Mouse (Mus musculus) MEL-GATA-1-ER (cell line): Measurements from ENCODE around the gene Notch1.
A peak's percentile ranks its signal among the peaks of the same experiment; 100 is the strongest.

Source experiments
- DNase-seq: peaks from one replicate; pipeline ENCODE4 v3.0.0-alpha.2; 2012; ENCODE audit warnings: low read depth; ENCODE audit errors: extremely low read depth

Notch1 gene

DNA sequence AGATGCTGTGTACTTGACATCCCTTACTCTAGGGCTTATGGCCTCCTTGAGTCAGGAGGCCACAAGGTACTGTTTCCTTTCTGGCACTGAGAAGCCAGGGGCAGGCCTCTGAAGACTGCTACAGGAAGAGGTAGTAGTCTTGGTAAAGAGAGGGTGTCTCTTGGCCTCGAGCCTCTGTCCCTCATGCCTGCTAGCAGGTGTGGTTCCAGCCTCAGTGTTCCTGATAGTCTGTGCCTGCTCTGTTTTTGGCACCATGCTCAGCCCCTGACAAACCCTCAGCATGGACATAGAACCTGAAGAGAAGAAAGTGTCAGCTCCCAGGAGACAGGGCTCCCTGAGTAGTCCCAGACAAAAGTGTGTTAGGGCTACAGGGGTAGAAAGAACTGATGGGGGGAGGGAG lies 69.0 kb downstream of the Notch1 start:
- DNase-seq, result no peak

DNA sequence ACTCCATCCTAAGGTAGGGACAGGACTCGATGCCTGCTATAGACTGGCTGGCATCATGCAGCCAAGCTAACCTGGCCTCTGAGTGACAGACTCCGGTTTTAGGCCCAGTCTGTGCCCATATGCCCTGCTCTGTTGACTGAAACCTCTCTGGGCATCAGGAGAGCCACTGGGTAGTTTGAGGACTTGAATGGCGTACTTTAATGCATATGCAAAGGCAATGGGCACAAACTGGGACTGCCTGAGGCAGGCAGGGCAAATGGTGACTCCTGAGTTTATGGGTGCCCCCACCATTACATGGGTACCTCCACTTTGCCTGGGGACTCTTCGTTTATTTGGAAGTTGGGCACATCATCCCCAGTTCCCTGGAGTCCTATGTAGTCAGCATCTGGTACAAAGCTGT lies 69.8 kb downstream of the Notch1 start:
- DNase-seq, result no peak

DNA sequence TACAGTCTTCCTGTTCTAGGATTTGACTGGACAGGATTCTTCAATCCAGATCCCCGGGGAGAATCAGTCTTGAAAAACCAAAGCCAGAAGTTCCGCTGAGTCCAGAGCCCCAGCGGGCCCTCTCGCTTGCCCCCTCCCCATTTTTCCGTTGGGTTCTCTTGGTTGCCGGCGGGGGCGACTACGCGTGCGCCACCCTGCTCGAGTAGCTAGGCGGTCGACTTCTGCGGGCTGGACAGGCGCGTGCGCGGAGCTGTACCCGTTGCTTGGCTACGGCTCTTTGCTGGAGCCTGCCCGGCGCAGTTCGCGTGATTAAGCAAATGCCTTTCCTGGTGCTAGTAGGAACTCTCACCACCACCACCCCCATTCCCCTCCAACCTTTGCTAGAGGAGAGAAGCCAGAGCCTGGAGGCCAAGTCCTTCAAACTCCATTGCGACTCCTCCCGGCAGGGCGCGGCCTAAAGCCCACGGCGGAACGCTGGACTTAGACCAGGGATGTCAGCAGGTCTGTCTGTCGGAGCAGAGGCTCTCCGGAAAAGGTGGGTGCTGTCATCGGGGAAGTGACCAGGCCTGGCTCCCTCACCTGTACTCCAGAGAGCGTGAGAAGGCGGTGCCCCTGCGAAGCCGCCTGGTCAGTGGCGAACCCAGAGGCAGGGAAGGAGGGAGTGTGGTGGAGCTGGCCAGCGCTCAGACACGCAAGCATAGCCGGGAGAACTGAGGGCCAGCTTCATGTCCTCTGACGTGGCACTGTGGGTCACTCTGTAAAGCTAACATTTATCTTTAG lies 70.6 kb downstream of the Notch1 start:
- peak; percentile 90 for DNase-seq

DNA sequence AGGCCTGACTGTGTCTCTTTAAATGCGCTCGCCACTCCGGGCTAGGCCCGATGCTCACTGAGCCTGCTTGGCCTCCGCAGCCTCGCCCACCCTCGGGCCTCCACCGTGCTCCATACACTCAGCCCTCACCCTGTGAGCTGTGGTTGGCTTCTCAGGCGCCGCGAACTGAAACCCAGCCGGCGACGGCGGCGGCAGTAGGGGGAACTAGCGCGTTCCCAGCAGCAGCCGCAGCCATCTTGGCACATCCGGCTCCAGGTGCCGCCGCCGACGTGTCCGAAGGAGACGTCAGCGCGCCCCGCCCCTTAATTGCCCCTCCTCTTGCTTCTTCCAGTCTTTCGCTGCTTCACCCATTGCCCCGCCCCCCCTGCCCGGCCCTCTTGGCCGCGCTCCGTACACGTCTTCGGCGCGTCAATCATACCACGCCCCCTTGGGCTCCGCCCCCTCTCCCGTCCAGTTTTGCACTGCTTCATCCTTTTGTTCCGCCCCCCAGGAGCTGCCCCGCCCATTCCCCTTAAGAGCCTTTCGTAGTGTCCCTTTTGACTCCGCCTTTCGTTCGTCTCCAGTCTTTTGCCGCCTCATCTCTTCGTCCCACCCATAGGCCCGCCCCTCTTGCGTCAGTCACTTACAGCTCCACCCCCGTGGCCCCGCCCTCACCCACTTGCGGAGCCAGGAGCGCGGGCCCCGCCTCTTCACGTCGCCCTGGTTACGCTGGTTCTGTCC lies 71.4 kb downstream of the Notch1 start, which contains the start of gene Sec16a:
TSS of gene Sec16a (minus strand) at position 271 of the 720 bp plus-strand sequence.
- DNase-seq, result peak; percentile 100

DNA sequence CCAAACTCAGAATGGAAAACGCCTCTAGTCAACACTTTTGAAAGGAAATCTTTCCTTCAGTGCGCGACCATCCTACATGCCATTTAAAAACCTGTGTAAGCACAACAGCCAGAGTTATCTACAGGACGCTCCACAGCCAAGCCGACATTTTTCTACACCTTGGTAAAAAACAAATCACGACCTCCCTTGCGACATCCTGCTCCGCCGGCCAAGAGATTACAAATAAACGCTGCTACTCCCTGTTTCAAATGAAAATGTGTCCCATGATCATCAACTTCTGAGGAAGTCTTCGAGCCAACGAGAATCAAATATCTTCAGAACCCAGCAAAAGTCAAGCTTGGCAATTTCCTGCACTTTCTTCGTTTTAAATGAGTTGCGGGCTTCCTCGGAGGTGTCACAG lies 72.1 kb downstream of the Notch1 start:
- peak; percentile 6 for DNase-seq

DNA sequence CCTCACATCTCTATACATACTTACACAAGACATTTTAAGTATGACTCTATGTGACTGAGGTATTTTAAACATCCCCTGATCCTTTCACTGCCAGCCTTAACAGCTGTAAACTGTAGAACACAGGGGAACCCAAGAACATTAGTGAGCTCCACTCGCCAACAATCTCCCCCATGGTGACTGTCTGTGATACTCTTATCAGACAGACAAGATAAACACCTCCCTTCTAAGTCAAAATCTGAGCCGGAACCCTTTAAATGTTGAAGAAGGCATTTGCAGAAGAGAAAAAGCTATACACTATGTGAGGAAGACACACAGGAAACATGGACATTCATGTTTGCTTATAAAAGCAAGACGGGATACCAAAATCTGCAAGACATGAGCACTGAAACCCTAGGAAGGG lies 72.6 kb downstream of the Notch1 start:
- peak; percentile 4 for DNase-seq

DNA sequence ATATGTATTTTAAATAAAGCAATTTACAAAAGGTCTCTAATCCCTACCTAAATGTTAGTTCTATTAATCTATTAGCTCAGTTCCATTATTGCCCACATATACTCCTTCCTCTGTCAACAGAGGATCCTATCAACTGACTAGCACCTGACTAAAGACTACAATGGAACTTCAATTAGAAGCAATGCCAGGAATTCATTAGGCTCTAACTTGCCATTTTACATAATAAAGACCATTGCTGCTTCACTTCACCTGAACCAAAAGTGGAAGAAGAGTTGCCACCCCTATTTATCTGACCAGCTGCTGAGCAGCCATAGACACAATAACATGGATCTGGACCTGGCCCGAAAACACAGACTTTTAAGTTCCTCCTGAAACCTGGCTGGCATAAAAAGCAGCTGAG lies 73.6 kb downstream of the Notch1 start:
- no peak for DNase-seq

DNA sequence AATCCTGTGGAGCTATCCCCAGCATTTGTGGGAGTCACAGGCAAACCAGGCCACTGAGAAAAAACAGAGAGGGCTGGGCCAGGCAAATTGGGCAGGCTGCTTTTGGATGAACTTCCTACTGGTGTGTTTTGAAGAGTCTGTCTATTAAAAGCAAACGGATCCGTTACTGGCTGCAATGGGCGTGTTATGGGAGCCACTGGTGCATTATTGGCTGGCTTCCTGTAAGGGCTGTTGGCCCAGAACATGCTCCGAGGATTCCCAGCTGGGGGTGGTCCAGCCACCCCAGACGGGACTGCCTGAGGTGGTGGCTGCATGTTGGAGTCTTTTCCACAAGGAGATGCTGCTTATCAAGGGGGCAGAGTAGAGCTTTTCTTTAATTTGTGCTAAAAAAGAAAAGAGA lies 74.8 kb downstream of the Notch1 start:
- DNase-seq, result no peak

DNA sequence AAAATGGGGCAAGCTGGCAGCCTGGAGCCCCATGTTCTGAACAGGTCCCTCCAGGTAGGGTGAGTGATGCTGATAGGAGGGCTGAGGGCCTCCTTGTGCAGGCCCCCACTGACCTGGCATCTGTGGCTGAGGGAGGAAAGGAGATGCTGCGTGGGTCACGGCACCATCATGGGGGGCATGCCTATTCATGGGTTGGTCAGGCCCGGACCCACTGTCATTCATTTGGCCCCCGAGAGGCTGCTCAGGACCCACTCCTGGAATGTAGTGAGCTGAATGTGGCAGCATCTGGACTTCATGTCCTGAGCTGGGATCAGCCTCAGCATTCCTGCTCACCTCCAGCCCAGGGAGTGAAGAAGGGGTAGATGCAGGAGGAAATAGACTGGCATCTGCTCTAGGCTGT lies 75.2 kb downstream of the Notch1 start:
- no peak for DNase-seq

DNA sequence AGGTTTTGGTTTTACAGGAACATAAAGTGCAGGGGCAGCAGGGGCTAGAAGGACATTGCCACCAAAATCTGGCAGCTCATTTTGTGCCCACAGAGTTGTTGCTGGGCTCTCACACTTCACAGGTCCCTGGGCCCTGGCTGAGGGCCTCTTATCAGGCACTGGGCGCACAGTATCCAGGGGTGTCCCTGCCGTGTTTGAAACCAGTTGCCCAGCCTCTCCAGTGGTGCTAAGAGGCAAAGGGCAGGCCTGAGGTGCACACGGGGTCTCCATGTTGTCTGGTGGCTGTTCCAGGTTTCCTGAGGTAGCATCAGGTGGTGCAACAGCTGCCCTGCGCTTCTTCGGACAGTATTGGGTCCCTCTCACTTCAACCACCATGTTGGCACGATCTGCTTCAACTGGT lies 76.8 kb downstream of the Notch1 start:
- no peak for DNase-seq

DNA sequence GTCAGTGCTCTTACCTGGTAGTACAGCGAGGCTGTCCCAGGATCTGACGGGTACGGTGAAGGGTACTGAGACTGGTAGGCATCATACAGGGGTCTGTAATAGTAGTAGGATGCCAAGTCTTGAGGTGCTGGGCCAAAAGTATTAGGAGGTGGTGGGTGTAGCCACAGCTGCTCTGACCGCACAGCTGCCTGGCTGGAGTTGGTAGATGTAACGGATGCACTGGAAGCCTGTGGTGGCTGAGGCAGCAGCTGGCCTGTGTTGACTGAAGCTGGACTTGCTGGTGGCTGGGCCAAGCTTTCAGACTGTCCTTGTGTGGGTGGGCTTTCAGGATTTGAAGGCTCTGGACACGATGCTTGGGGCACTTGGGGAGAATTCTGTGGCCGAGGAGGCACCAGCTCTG lies 78.1 kb downstream of the Notch1 start:
- DNase-seq, result no peak

DNA sequence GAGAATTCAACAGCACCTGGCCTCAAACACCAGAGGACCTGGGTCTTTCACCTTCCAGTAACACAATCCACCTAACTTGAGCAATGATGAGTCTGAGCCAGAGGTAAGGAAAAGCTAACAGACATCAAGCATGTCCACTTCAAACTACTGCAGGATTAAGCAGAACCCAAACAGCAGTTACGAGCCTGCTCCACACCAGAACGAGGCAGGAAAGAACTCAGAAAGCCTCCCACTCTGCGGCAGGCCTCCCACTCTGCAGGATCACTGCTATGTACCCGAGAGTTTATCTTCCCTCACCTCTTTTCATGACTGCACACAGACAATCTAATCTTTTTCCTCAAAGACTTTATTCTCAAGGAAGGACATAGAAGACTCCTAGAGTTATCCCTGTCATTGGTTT lies 79.2 kb downstream of the Notch1 start:
- DNase-seq, result no peak

DNA sequence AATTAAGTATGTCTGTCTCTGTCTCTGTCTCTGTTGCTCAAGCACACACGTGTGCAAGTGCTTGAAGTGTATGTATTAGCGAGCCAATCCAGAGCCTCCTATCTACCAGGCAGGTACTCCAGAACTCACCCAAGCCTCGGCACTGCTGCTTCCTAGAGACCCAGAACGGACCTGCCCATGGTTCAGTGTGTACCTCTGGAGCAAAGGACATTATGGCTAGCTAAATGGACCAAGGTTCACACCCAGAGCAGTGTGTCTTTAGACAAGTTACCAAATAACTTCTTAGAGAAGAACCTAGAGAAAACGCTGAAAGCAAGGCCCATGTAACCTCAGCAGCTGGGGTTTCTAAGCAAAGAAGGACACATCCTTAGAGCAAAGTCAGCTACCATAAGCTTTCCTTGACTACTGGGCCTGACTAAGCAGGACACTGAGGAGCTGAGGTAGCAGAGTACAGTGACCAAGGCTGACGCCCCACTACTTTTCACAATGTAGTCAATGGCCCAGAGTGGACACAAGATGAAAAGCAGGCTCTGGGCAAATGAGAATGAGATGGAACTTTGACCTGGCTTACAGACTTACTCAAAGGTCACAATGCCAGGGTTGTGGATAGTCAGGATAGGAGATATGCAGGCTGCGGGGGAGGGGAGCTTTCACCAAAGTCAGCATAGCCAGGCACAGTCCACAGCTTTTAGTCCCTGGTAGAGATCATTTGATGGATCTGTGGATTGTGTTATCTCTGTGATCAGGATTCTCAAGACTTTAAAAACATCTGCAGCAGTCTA lies 81.5 kb downstream of the Notch1 start:
- no peak for DNase-seq

DNA sequence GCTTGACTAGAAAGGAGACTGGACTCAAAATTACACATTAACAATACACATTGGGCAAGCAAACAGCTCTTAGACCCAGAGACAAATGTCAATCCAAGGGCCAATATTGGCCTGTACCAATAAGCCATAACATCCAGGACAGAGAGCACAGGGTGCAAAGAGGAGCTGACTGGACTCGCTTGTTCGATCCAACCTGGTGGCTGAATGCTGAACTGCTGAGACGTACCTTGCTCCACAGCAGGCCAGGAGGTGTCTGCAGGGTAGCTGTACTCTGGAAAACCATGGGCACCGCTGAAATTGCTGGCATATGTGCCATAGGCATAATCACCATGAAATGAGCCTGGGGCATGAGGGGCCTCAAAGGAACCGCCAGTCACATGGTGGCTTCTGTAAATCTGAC lies 86.6 kb downstream of the Notch1 start:
- no peak for DNase-seq

DNA sequence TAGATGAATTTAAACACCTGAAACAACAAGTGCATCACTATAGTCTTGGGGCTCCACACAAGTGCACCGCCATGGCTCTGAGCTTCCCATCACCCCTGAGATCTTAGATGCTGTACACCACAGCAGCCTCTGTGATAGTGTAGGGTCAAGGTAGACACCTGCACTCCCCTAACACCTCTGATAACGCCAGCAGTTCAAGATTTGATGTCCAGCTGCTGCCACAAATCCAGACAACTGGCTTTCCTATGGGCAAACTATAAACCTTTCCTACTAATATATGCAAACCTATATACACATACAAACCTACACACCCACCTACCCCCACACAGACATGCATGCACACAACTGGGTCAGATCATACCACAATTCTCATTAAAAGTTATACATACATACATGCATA lies 91.9 kb downstream of the Notch1 start:
- no peak for DNase-seq

DNA sequence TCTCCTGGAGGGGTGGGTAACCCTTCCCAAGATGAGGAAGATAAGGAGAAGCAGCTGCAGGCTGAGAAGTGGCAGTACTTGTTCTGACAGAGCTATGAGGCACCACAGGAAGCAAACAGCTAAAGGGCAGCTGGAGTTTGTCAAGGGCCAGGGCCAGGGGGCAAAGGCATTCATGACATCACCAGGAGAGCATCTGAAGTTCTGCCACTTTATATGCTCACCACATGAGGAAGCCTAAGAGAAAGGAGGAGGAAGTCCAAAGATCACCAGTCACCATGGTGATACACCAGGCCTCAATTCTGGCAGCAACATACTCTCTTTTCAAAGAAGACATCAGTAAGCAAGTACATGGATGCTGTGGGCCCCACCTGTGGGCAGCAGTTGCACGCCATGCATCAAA lies 93.4 kb downstream of the Notch1 start:
- no peak for DNase-seq

DNA sequence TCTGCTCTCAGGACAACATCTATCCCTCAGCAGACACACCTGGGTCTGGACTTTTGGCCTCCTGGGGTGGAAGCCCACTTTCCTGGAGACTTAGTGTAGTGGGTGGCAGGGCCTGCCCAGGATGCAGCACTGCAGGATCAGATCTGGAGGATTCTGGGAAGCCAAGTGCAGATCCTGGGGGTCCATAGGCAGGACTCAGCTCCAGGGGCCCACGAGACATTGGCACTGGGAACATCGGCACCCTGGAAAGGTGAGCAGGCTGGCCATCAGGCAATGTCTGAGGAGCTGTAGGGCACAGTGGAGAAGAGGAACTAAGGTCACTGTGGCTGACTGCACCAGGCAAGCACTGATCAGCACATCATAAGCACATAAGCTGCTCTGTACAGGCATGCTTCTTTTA lies 94.5 kb downstream of the Notch1 start:
- DNase-seq, result no peak

DNA sequence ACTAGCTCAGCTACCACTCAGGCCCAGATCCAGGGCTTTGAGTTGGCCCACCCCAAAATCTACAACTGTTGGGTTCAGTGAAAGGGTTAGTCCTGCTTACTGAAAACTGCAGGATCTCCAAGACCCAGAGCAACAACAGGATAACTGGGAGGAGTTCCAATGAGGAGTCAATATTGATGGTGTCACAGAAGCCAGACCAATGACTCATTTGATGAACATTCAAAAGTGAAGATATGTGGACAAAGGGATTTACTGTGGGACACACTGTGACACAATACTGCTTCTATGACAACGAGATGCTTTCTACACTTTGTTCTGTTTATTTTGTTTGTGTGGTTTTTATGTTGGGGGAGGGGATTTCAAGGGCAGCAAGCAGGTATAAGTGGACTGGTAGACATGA lies 98.3 kb downstream of the Notch1 start:
- no peak for DNase-seq

DNA sequence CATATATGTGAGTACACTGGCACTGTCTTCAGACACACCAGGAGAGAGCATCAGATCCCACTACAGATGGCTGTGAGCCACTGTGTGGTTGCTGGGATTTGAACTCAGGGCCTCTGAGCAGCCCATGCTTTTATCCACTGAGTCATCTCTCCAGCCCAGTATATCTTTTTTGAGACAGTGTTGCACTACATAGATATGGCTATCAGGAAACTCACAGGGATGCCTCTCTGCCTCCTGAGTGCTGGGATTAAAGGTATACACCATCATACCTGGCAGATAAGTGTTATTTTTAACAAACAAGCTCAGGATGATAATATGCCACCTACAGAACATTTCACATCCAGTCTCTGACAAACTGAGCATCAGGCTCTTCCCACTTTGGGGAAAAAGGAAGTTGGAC lies 99.4 kb downstream of the Notch1 start:
- no peak for DNase-seq

DNA sequence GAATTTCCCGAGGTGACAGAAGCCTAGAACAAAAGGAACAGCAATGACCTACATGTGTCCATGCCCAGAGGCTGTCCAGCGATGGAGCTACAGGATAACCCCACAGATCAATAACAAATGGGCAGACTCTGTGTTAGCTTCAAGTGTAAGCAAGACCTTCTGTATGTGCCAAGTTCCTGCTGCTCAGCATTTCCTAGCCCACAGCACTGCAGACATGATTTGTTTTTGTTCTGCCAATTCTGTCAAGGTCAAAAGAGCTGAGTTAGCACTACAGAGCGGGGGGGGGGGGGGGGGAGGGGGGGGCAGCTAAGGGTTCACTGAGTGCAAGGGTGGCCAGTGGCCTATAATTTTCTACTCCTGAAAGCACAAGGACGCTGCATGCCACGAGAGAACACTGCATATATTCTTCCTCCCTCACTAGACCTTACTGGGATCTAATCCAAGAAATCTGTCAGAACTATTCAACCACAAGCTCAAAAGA lies 105.5 kb downstream of the Notch1 start:
- DNase-seq, result no peak

DNA sequence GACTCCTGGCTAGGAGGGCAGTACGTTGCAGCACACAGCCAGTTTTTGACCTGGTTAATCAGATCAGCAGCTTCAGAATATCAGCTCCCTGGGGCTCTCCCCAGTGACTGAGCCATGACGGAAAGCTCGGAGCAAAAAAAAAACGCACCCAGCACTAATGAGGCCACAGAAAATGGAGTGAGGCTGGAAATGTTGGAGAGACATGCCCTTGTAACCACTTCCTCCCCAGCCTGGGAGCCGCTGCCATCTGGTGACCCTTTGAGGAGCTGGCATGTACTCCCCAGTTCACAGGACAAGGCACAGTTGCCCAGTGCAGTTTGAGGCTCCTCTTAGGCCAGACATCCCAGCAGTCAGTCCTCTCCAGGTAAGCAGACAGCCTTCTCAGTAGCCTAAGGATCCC lies 106.4 kb downstream of the Notch1 start:
- no peak for DNase-seq

DNA sequence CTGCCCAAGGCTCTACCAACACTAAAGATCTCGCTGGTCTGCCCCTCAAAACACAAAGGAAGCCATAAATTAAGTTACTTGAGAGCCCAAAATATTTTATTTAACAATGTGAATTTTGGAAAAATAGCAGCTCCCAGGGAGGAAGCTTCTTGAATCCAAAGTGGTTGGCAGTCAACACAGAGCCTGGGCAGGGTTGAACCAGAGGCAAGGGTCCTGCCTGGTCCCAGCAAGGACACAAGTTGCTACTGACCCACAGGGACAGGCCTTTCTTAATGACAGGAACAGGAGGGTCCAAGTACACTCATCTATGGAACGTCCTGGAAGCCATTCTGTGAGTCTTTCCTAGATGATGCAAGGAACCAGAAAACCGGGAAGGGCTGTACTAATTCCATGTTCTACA lies 107.1 kb downstream of the Notch1 start:
- no peak for DNase-seq
